Mouse (Mus musculus) erythroid progenitor cell, adult 5-6 weeks (primary cell): Measurements from ENCODE around the gene Nr3c2. TPM values are rescaled to one million over a fixed set of nuclear protein-coding genes. Genes with fewer than 3 reads are reported as not detected.

ENCODE experiments used
- ATAC-seq: replicated peaks from 2 replicates; pipeline ENCODE4 v1.8.0; 2016; ENCODE audit warnings: moderate number of reproducible peaks, mild to moderate bottlenecking, moderate TSS enrichment, inconsistent platforms; ENCODE audit not compliant: poor library complexity, low FRiP score, severe bottlenecking
- total RNA-seq, 2 experiments: library from RNA; stranded (forward) in 1 of 2; stranded (reverse) in 1 of 2; fragments of 150-400 nt in 1 of 2; fragments of 186-747, 209-891 nt in 1 of 2; gene quantifications; 2 replicates each; pipeline versions ENCODE4 v1.2.3 to v1.2.4; 2015 to 2017; ENCODE audit warnings: low replicate concordance in 2 of 2

Gene Nr3c2
- total RNA-seq, 2 experiments from 2014 or later: not detected

DNA sequence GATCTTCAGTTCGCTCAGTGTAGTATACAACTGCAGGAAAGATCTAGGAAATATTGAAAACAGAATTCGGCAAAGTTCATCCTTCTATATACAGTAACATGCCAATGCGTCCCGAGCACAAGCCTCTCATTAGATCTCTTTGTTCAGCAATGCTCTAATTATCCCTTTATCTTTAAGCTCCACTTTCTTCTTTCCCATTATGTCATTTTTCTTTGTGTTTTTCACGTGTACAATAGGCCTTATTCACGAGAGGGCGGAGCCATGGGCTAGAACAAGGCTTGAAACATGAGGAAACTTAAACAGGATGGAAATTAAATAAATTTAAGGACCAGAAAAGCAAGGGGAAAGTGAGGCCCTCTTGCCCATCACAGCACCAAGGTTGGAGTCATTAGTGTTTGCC, 329.4 kb downstream of the Nr3c2 start:
- no peak for ATAC-seq

GRCm38 (mm10) chr8:77231211-77231610, 332.0 kb downstream of the Nr3c2 start:
- ATAC-seq: no peak

DNA sequence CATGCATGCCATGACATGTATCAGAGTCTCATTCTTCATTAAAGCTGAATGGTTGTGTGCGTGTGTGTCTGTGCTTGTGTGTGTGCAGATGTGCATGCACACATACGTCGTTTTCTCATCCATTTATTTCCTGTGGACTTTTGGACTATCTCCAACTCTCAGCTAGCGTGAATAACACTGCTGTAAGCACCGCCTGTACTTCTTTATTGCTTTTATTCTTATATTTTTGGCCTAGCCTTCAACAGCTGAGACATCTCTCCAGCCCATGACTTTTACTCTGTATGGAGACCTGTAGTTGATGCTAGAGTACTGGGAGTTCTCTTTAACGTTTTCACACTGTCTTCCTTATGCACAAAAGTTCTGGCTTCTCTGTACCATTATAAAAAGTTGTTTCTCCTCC, 332.6 kb downstream of the Nr3c2 start:
- ATAC-seq: no peak

GRCm38 (mm10) chr8:77232411-77232810, 333.2 kb downstream of the Nr3c2 start:
- ATAC-seq: no peak

DNA sequence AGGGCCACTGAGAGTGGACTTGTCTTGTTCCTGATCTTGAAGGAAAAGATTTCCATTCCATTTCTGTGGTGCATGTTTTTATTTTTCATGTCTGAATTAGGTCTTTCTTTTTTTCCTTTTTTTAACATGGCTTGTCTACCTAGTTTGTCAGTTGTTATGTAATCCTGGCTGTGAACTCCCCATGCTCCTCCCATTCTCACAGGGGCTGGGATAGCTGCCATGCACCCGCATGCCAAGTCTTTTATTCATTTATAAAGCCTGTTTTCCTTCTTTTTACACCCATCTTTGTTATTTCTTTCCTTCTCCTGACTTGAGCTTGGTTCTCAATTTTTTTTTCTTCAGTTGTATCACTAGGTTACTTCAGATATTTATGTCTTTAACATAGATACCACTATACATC, 337.5 kb downstream of the Nr3c2 start:
- ATAC-seq: no peak

- ATAC-seq: no peak
Measured at GRCm38 (mm10) chr8:77239462-77239861, 340.2 kb downstream of the Nr3c2 start.

- ATAC-seq: no peak
Measured at GRCm38 (mm10) chr8:77241381-77241780, 342.1 kb downstream of the Nr3c2 start.

DNA sequence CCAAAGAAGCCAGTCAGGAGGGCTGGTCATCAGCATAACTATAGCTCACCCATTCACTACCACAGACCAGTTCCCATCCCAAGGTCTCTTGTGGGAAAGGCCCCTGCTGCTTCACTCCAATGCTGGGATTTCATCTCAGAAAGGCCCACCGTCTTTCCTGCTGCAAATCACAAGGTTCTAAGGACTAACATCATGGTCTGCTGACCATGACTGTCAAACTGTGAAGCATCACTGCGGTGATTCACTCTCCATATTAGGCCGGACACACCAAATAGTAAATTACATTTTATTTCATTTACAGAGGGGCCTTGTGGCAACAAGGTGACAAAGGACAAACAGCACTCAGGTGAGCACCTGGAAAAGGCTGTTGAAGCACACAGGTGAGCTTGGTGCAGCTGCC, 350.9 kb downstream of the Nr3c2 start:
- no peak for ATAC-seq

DNA sequence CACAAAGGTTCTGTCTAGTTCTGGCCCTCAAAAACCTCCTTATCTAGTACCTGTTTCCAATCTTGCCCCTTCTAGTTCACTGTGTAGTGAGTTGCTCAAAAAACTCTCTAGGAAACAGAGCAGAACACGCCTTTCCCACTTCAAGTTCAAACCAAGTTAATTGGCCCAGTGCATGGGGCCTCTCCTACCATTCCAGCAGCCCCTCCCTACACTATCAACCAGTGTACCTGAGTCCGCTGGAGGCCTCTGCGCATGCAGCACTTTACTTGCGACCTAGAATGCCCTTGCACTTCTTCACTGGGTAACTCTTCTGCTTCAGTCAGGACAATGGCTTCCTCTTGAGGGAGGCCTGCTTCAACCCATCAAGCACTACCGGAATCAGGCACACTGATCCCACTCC, 351.9 kb downstream of the Nr3c2 start:
- ATAC-seq: no peak

GRCm38 (mm10) chr8:77254466-77254865, 355.2 kb downstream of the Nr3c2 start:
- ATAC-seq: no peak

- ATAC-seq: no peak
Measured at GRCm38 (mm10) chr8:77256450-77257084, 357.3 kb downstream of the Nr3c2 start.

GRCm38 (mm10) chr8:77257085-77257451, 357.8 kb downstream of the Nr3c2 start:
- ATAC-seq: no peak

GRCm38 (mm10) chr8:77261215-77261614, 362.0 kb downstream of the Nr3c2 start:
- no peak for ATAC-seq

- ATAC-seq: no peak
Measured at GRCm38 (mm10) chr8:77262216-77263009, 363.2 kb downstream of the Nr3c2 start.

DNA sequence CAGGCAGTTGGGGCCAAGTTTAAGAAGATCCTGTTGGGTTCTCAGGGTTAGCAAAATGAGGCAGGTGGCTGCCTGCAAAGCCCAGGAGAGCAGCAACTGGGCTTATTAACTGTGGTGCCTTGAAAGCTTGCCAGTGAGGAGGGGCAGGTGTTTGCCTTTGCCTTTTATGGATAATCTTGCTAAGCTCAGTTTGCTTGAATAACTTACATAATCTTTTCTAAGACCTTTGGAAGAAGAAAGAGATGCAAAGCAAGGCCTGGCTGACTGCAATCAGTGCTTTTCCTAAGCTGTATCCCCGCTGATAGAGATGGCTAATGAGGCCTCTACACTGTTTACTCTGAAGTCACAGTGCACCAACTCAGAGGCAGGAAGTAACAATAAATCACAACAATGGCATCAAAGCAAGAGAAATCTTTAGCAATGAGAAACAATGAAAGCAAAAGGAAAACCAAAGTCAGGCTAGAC, 368.7 kb downstream of the Nr3c2 start:
- ATAC-seq: no peak

GRCm38 (mm10) chr8:77272136-77272535, 372.9 kb downstream of the Nr3c2 start:
- no peak for ATAC-seq

- no peak for ATAC-seq
Measured at GRCm38 (mm10) chr8:77275571-77275970, 376.3 kb downstream of the Nr3c2 start.

GRCm38 (mm10) chr8:77276827-77277226, 377.6 kb downstream of the Nr3c2 start:
- ATAC-seq: no peak

DNA sequence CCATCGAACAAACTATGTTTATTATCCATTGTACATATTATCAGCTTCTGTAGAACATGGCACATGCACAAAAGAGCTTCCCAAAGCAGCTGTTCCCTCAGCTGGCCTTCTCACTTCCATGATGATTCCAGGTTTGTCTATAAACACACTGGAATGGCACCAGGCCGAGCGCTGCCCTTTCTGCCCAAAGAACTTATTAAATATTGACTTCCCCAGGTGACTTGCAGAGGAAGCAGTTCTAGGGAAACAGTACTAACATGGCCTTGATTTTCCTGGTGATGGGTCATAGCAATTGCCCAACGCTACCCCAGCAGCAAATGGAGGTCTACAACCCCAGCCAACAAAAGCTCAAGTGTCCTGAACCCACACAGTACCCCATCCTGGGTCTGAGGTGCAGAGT, 379.0 kb downstream of the Nr3c2 start:
- no peak for ATAC-seq

- ATAC-seq: no peak
Measured at GRCm38 (mm10) chr8:77279977-77280376, 380.7 kb downstream of the Nr3c2 start.

DNA sequence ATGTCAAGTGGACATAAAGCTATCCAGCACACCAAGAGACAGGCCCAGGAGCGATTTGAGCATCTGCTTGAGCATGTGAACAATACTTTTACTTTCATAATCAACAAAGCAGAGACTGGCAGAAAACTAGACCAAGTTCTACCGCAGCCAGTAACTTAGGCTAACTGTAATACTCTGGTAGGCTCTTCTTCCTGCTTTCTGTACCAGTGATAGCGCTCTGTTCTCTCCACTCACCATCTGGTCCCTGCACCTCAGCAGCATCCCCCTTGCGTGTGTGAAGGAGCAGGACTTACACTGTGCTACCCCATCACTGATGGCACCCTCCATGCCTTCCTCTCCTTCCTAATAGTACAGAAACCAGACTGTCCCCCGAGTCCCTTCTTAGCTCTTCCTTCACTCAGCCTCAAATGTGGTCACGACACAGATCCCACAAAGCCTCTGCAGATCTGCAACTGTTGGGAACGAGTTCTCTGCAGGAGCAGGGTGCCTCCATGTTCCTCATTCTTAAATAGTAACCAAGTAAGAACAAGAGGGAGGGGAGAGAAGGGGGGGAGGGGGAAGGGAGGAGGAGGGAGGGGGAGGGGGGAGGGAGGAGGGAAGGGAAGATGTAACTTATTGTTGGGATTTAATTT, 383.5 kb downstream of the Nr3c2 start:
- no peak for ATAC-seq
